Mouse (Mus musculus) megakaryocyte, embryonic 14.5 days (primary cell): Measurements from ENCODE around the gene Arhgef11.

ENCODE experiments used
- FLI1 ChIP-seq: IDR thresholded peaks from 2 replicates; pipeline ENCODE4 v1.6.1; 2012; ENCODE audit warnings: low read length, inconsistent platforms, mixed read lengths
- GATA1 ChIP-seq: IDR thresholded peaks from 3 replicates; pipeline ENCODE4 v1.6.1; 2012; ENCODE audit warnings: mixed read lengths, low read length, inconsistent platforms, borderline replicate concordance

DNA sequence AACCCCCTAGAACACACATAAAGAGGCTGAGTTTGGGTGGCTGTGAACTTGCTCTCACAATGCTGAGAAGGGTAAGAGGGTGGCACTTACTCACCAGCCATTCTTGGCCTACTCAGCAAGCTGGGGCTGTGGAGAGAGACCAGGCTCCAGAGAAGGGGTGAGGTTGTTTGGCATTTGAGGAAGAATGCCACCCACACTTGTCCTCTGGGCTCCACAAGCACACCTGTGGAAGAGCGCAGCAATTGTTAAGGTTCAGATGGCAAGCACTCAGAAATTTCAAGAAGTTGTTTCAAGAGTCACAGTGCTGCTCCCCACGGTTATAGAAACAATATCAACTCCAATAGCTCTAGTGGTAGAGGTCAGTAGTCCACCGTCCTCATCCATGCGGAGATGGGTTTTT lies 1.0 kb upstream of the Arhgef11 start:
- TF ChIP-seq GATA1 (no peak), FLI1 (no peak)
